Mouse (Mus musculus) lung, adult 2 months (tissue): ENCODE results near the gene Txndc17.

Experiments
- CTCF ChIP-seq: fragments of 200-500 bp; IDR thresholded peaks from 2 replicates; pipeline ENCODE4 v1.5.1; 2011; ENCODE audit warnings: mild to moderate bottlenecking, low read length, control low read depth; ENCODE audit not compliant: insufficient read depth
- POLR2A ChIP-seq: fragments of 200-500 bp; IDR thresholded peaks from 2 replicates; pipeline ENCODE4 v1.6.1; 2011; ENCODE audit warnings: low read depth, mild to moderate bottlenecking, control low read depth, low read length, borderline replicate concordance; ENCODE audit errors: extremely low read depth

GRCm38 (mm10) chr11:72240062-72240860 lies 32.9 kb downstream of the Txndc17 start:
- no peak for TF ChIP-seq CTCF
- TF ChIP-seq POLR2A = no peak
